Mouse (Mus musculus) stomach, postnatal 0 days (tissue): ENCODE data around the gene Lama5. TPM values are rescaled to one million over a fixed set of nuclear protein-coding genes. Genes with fewer than 3 reads are reported as not detected.
A peak's percentile ranks its signal among the peaks of the same experiment; 100 is the strongest.

Source experiments
- ATAC-seq: fragments of 200-750 bp; cut with Nextera tagmentation; 2 replicates; pipeline ENCODE4 v1.8.0; 2017; ENCODE audit not compliant: low FRiP score, low TSS enrichment
- DNase-seq: peaks from one replicate; pipeline ENCODE4 v3.0.0-alpha.2; 2016; ENCODE audit warnings: low spot score
- H3K27ac ChIP-seq: fragments of 300-500 bp; sonication (generic); replicated peaks from 2 replicates; pipeline ENCODE4 v1.5.1; 2014; ENCODE audit warnings: mild to moderate bottlenecking, control low read depth
- H3K27me3 ChIP-seq: fragments of 300-500 bp; sonication (generic); 2 replicates; pipeline ENCODE4 v1.6.1; 2014; ENCODE audit warnings: low read length; ENCODE audit not compliant: control insufficient read depth, insufficient read depth
- H3K36me3 ChIP-seq: fragments of 300-500 bp; sonication (generic); 2 replicates; pipeline ENCODE4 v1.6.1; 2014; ENCODE audit warnings: low read length, mixed read lengths; ENCODE audit not compliant: control insufficient read depth, insufficient read depth
- H3K4me1 ChIP-seq: fragments of 300-500 bp; sonication (generic); replicated peaks from 2 replicates; pipeline ENCODE4 v1.6.1; 2014; ENCODE audit warnings: antibody characterized with exemption; ENCODE audit not compliant: control insufficient read depth, insufficient read depth
- H3K4me2 ChIP-seq: fragments of 300-500 bp; sonication (generic); replicated peaks from 2 replicates; pipeline ENCODE4 v1.6.1; 2014; ENCODE audit warnings: low read depth, mild to moderate bottlenecking, control low read depth, moderate library complexity
- H3K4me3 ChIP-seq: fragments of 300-500 bp; sonication (generic); 2 replicates; pipeline ENCODE4 v1.5.1; 2014; ENCODE audit warnings: low read depth, low read length, control low read depth
- H3K9ac ChIP-seq: fragments of 300-500 bp; sonication (generic); 2 replicates; pipeline ENCODE4 v1.6.1; 2014; ENCODE audit warnings: mild to moderate bottlenecking, low read length, control low read depth, mixed read lengths
- H3K9me3 ChIP-seq: fragments of 300-500 bp; sonication (generic); 2 replicates; pipeline ENCODE4 v1.6.1; 2016; ENCODE audit warnings: low read length; ENCODE audit not compliant: control insufficient read depth
- CTCF ChIP-seq: IDR thresholded peaks from 2 replicates; pipeline ENCODE4 v1.5.1; 2016; ENCODE audit warnings: antibody characterized with exemption, low read depth, mild to moderate bottlenecking, moderate library complexity
- EP300 ChIP-seq: optimal IDR thresholded peaks from 2 replicates; pipeline ENCODE3; 2016; ENCODE audit warnings: antibody characterized with exemption
- WGBS: fragments of 180-500 bp; shearing (Covaris S2); extraction: QIAGEN DNeasy Blood & Tissue Kit; methylation state at CpG from one replicate; pipeline ENCODE4 v1.1.7; 2014; 5-methylcytosine and 5-hydroxymethylcytosine counted together
- polyA plus RNA-seq: library from polyadenylated mRNA; unstranded; fragments of >200 nt; fragmentation: Nextera tagmentation; extraction: Ambion mirVana; gene quantifications from 2 replicates; pipeline ENCODE4 v1.2.1, GENCODE M21; 2015

Gene Lama5
- polyA plus RNA-seq, 1 experiment from 2014 or later, result 29.7 TPM

GRCm38 (mm10) chr2:180256296-180257000 lies 30.8 kb upstream of the Lama5 start:
- ATAC-seq, result peak; percentile 57
- 24% methylated on average over 24 of the region's 26 CpGs for WGBS
- peak overlapping the region; percentile 90 for H3K27ac ChIP-seq
- H3K4me2 ChIP-seq, result peak overlapping the region; percentile 70
- H3K4me1 ChIP-seq, result peaks cover 3% of the 10 kb centered on the region; the same call in 1 of the 2 replicates
- H3K4me3 ChIP-seq, result peak overlapping the region; percentile 84
- DNase-seq, result peak; percentile 30
- H3K27me3 ChIP-seq, result no peaks in the 10 kb centered on the region
- H3K36me3 ChIP-seq, result peaks cover 7% of the 10 kb centered on the region
- H3K9ac ChIP-seq, result peak overlapping the region; percentile 69
- no peaks in the 10 kb centered on the region for H3K9me3 ChIP-seq
- no peak for TF ChIP-seq CTCF
- TF ChIP-seq EP300, result no peak

GRCm38 (mm10) chr2:180255701-180256100 lies 30.0 kb upstream of the Lama5 start:
- ATAC-seq (no peak), DNase-seq (peak; percentile 12)
- H3K4me2 ChIP-seq, result no peak overlapping the region
- H3K4me3 ChIP-seq, result no peak overlapping the region
- WGBS, result 82% methylated on average over 9 of the region's 9 CpGs
- no peak overlapping the region for H3K9ac ChIP-seq
- TF ChIP-seq EP300 (no peak), CTCF (no peak)
- H3K27ac ChIP-seq, result no peak overlapping the region
- H3K36me3 ChIP-seq, result peaks cover 1% of the 10 kb centered on the region
- H3K4me1 ChIP-seq, result peaks cover 3% of the 10 kb centered on the region; the same call in 1 of the 2 replicates
- H3K27me3 ChIP-seq, result no peaks in the 10 kb centered on the region
- no peaks in the 10 kb centered on the region for H3K9me3 ChIP-seq

- 87% methylated on average over 5 of the region's 5 CpGs for WGBS
- TF ChIP-seq EP300 (no peak), CTCF (no peak)
Measured at GRCm38 (mm10) chr2:180254436-180255209, 29.0 kb upstream of the Lama5 start.

GRCm38 (mm10) chr2:180251838-180252237 lies 26.2 kb upstream of the Lama5 start:
- peak; percentile 65 for ATAC-seq
- Histone ChIP-seq H3K4me1 (peaks cover 4% of the 10 kb centered on the region; the same call in 1 of the 2 replicates), H3K36me3 (no peaks in the 10 kb centered on the region), H3K27ac (no peak overlapping the region), H3K9ac (no peak overlapping the region), H3K9me3 (no peaks in the 10 kb centered on the region), H3K4me3 (no peak overlapping the region), H3K27me3 (no peaks in the 10 kb centered on the region), H3K4me2 (no peak overlapping the region)
- DNase-seq, result peak; percentile 36
- 62% methylated on average over 3 of the region's 3 CpGs for WGBS
- TF ChIP-seq EP300 (no peak), CTCF (no peak)

More at GRCm38 (mm10) chr2:180254436-180255209, 29.0 kb upstream of the Lama5 start:
- H3K27me3 ChIP-seq, result no peaks in the 10 kb centered on the region
- DNase-seq, result no peak
- no peak overlapping the region for H3K4me3 ChIP-seq
- ATAC-seq, result no peak
- peaks cover 3% of the 10 kb centered on the region; the same call in 1 of the 2 replicates for H3K4me1 ChIP-seq
- H3K9ac ChIP-seq, result no peak overlapping the region
- no peaks in the 10 kb centered on the region for H3K9me3 ChIP-seq
- H3K36me3 ChIP-seq, result no peaks in the 10 kb centered on the region
- H3K4me2 ChIP-seq, result no peak overlapping the region
- H3K27ac ChIP-seq, result no peak overlapping the region

- 30% methylated on average over 11 of the region's 11 CpGs for WGBS
- ATAC-seq, result peak; percentile 71
- H3K27me3 ChIP-seq, result no peaks in the 10 kb centered on the region
- H3K9ac ChIP-seq, result 0 out of 2 replicates have a peak overlapping the region, but pooled peaks have one; percentile 1
- H3K36me3 ChIP-seq, result no peaks in the 10 kb centered on the region
- no peak overlapping the region for H3K4me2 ChIP-seq
- no peaks in the 10 kb centered on the region for H3K9me3 ChIP-seq
- TF ChIP-seq CTCF, result peak; percentile 99
- TF ChIP-seq EP300, result no peak
- peak; percentile 78 for DNase-seq
- no peak overlapping the region for H3K4me3 ChIP-seq
- H3K27ac ChIP-seq, result no peak overlapping the region
- H3K4me1 ChIP-seq, result peaks cover 4% of the 10 kb centered on the region; the same call in 1 of the 2 replicates
Measured at GRCm38 (mm10) chr2:180250930-180251611, 25.4 kb upstream of the Lama5 start.
